Mouse (Mus musculus) E14TG2a.4 (cell line): ENCODE measurements at regions not wholly inside any gene's neighbourhood (a gene's known extent, or its start where the extent isn't known, plus 50 kb on each side); places are given as distances from the start of the nearest gene placed in this dataset.

ENCODE experiments used
- CTCF ChIP-seq: conservative IDR thresholded peaks from 2 replicates; pipeline ENCODE4 v1.5.1; 2014; ENCODE audit warnings: low read length
- NANOG ChIP-seq: IDR thresholded peaks from 2 replicates; pipeline ENCODE4 v1.6.1; 2014; ENCODE audit warnings: borderline replicate concordance, low read length, mixed read lengths
- POU5F1 ChIP-seq: IDR thresholded peaks from 2 replicates; pipeline ENCODE4 v1.6.1; 2014; ENCODE audit warnings: low read length, borderline replicate concordance

- no peak for TF ChIP-seq CTCF
- peak; percentile 48; the same call in 1 of the 2 replicates for TF ChIP-seq NANOG
- TF ChIP-seq POU5F1: no peak
These were observed 224.1 kb downstream of the Sorl1 start for GRCm38 (mm10) chr9:41899766-41900605.
